In genomic region chr12:33302523-33303383, GRCm38 (mm10) we compare ENCODE assay signal across 8 mouse cellular contexts.
DNase-seq lines count a peak whose midpoint lies in the region; ATAC-seq lines count a peak whose summit lies in the region.

No protein-coding gene starts in this region.

- no peaks in the 10 kb centered on the region for H3K36me3 ChIP-seq in forebrain, embryonic 16.5 days (ENCODE audit: control insufficient read depth, insufficient read depth)
- no peaks in the 10 kb centered on the region for H3K36me3 ChIP-seq in hindbrain, embryonic 10.5 days

- peaks cover 29% of the 10 kb centered on the region for H3K4me1 ChIP-seq in forebrain, embryonic 16.5 days (replicated peaks; ENCODE audit: control insufficient read depth, insufficient read depth, low read length)
- H3K4me1 ChIP-seq in hindbrain, embryonic 10.5 days (replicated peaks): peaks cover 24% of the 10 kb centered on the region

- H3K27ac ChIP-seq in forebrain, embryonic 16.5 days (ENCODE audit: low read length): 0 out of 2 replicates have a peak overlapping the region, but pooled peaks have one; percentile 45
- peak overlapping the region; percentile 50; the same call in 1 of the 2 replicates for H3K27ac ChIP-seq in hindbrain, embryonic 10.5 days

- H3K4me2 ChIP-seq in forebrain, embryonic 16.5 days (ENCODE audit: low read length): peak overlapping the region; percentile 89

- peak overlapping the region; percentile 30 for H3K9ac ChIP-seq in forebrain, embryonic 16.5 days (replicated peaks; ENCODE audit: low read depth, low read length)

- H3K4me3 ChIP-seq in forebrain, embryonic 16.5 days (replicated peaks; ENCODE audit: low read length): peak overlapping the region; percentile 46
- H3K4me3 ChIP-seq in hindbrain, embryonic 10.5 days: peak overlapping the region; percentile 58

- no peaks in the 10 kb centered on the region for H3K27me3 ChIP-seq in forebrain, embryonic 16.5 days (replicated peaks; ENCODE audit: control insufficient read depth, insufficient read depth, low read length)
- peaks cover 32% of the 10 kb centered on the region for H3K27me3 ChIP-seq in hindbrain, embryonic 10.5 days (ENCODE audit: insufficient read depth, poor library complexity, severe bottlenecking)

- under 1% methylated on average over 29 of the region's 29 CpGs for WGBS in forebrain, embryonic 16.5 days
- WGBS in hindbrain, embryonic 10.5 days: 1% methylated on average over 29 of the region's 29 CpGs

- ATAC-seq in forebrain, embryonic 16.5 days: peak; percentile 60

- no peaks in the 10 kb centered on the region for H3K9me3 ChIP-seq in forebrain, embryonic 16.5 days (ENCODE audit: control insufficient read depth, low read length)
- no peaks in the 10 kb centered on the region for H3K9me3 ChIP-seq in hindbrain, embryonic 10.5 days

- peak; percentile 44 for DNase-seq in MN1 (ENCODE audit: low spot score)
- peak; percentile 48 to 60 for DNase-seq in cerebellum, adult 18-20 months
- DNase-seq in hindbrain, embryonic 10.5 days (ENCODE audit: low spot score): peak; percentile 46
- peak; percentile 38 to 39 for DNase-seq in layer of hippocampus, postnatal 14 days (ENCODE audit: low spot score in 2 of 2)
- peak; percentile 79 for DNase-seq in lung, postnatal 36 days
- DNase-seq in ovary, postnatal 36 days (ENCODE audit: low spot score): peak; percentile 55
- DNase-seq in urinary bladder, postnatal 25 days (ENCODE audit: low spot score): peak; percentile 35

Comparison
In these comparisons a context has a peak if more than half of its experiments do, and no peak if none do; other contexts are left out.
1. Peak in every context shown above with its lines: DNase-seq, ATAC-seq, H3K4me3 ChIP-seq and H3K27ac ChIP-seq.